Mouse (Mus musculus) hindbrain, embryonic 11.5 days (tissue): ENCODE data around the gene Pip4k2a. TPM values are rescaled to one million over a fixed set of nuclear protein-coding genes. Genes with fewer than 3 reads are reported as not detected.
"Not testable (repeated sequence)": the region's sequence is repeated elsewhere in the genome, so short reads cannot be mapped to it uniquely, and the experiment has no call there.

Experiments
- ATAC-seq: fragments of 200-750 bp; cut with Nextera tagmentation; 2 replicates; pipeline ENCODE4 v1.8.0; 2017; ENCODE audit warnings: mild to moderate bottlenecking, moderate TSS enrichment, moderate library complexity; ENCODE audit not compliant: low FRiP score
- DNase-seq: peaks from one replicate; pipeline ENCODE4 v3.0.0-alpha.2; 2015; ENCODE audit warnings: low spot score
- H3K27ac ChIP-seq: fragments of 300-500 bp; sonication (generic); 2 replicates; pipeline ENCODE4 v1.5.1; 2014; ENCODE audit warnings: mild to moderate bottlenecking, low read depth, low read length
- H3K27me3 ChIP-seq: fragments of 300-500 bp; sonication (generic); 2 replicates; pipeline ENCODE4 v1.6.1; 2014; ENCODE audit warnings: mild to moderate bottlenecking, low read length, moderate library complexity, mixed read lengths; ENCODE audit not compliant: control insufficient read depth, insufficient read depth
- H3K36me3 ChIP-seq: fragments of 300-500 bp; sonication (generic); 2 replicates; pipeline ENCODE4 v1.6.1; 2014; ENCODE audit warnings: mild to moderate bottlenecking, low read length, moderate library complexity, mixed read lengths; ENCODE audit not compliant: control insufficient read depth, insufficient read depth
- H3K4me1 ChIP-seq: fragments of 300-500 bp; sonication (generic); replicated peaks from 2 replicates; pipeline ENCODE4 v1.6.1; 2014; ENCODE audit warnings: low read length, mixed read lengths; ENCODE audit not compliant: control insufficient read depth, insufficient read depth
- H3K4me2 ChIP-seq: fragments of 300-500 bp; sonication (generic); replicated peaks from 2 replicates; pipeline ENCODE4 v1.6.1; 2014; ENCODE audit warnings: mild to moderate bottlenecking, low read depth, low read length
- H3K4me3 ChIP-seq: fragments of 300-500 bp; sonication (generic); 2 replicates; pipeline ENCODE4 v1.5.1; 2014; ENCODE audit warnings: low read depth, low read length
- H3K9ac ChIP-seq: fragments of 300-500 bp; sonication (generic); 2 replicates; pipeline ENCODE4 v1.6.1; 2014; ENCODE audit warnings: low read depth, low read length
- H3K9me3 ChIP-seq: fragments of 300-500 bp; sonication (generic); 2 replicates; pipeline ENCODE4 v1.6.1; 2016; ENCODE audit warnings: low read length; ENCODE audit not compliant: control insufficient read depth
- WGBS: fragments of 180-500 bp; shearing (Covaris S2); extraction: QIAGEN DNeasy Blood & Tissue Kit; methylation state at CpG from one replicate; pipeline ENCODE4 v1.1.7; 2014; 5-methylcytosine and 5-hydroxymethylcytosine counted together
- polyA plus RNA-seq: library from polyadenylated mRNA; unstranded; fragments of >200 nt; fragmentation: Nextera tagmentation; extraction: Ambion mirVana; gene quantifications from 2 replicates; pipeline ENCODE4 v1.2.1, GENCODE M21; 2014

Gene Pip4k2a
- polyA plus RNA-seq, 1 experiment from 2014 or later, result 10.8 TPM

DNA sequence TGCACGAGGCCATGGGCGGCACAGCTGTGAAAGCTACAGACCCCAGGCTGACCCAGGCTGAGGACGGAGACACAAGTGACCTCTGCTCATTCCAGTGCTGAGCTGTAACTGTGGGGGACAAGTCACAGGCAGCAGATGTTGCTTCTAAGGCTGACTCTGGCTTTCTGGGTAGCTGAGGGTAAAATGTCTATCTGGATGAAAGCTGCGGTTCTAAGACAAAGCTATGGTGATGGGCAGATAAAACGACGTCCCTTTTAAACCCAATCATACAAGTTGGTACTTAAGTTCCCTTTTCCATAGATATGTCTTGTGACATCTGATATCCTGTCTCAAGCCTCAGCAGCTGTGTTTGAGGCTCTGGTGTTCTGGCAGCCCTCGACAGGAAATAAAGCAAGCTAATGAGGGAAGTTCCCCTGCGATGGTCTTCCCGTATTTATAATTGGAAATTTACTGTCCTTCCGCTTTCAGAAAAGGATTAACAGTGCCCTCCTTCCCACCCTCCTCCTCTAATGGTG is 100.1 kb downstream of the Pip4k2a start:
- DNase-seq, result no peak
- Histone ChIP-seq H3K4me2 (no peak overlapping the region), H3K27ac (no peak overlapping the region), H3K27me3 (no peaks in the 10 kb centered on the region), H3K9me3 (no peaks in the 10 kb centered on the region), H3K4me3 (no peak overlapping the region), H3K9ac (no peak overlapping the region), H3K4me1 (no peaks in the 10 kb centered on the region), H3K36me3 (no peaks in the 10 kb centered on the region)
- whole genome bisulfite sequencing, result 50% methylated on average over 10 of the region's 10 CpGs
- no peak for ATAC-seq

DNA sequence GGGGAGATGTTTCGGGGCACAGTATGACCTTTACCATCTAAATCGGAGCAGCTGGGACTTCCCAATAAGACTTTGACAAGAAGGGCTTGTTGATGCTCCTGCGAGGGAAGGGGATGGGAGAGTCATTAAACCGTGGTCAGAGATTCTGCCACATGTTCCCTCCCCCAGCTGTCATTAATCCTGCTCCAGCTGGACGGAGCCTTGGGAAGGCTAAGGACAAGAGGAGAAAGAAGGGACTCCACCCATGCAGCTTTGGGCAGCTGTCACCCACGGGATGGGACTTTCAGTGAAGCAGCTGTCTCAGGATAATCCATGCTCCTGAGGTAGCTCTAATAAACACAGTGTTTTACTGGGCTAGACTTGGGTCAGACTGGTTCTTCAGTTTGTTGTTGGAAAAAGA is 101.9 kb downstream of the Pip4k2a start:
- Histone ChIP-seq H3K27ac (no peak overlapping the region), H3K36me3 (no peaks in the 10 kb centered on the region), H3K4me3 (no peak overlapping the region), H3K9me3 (no peaks in the 10 kb centered on the region), H3K4me2 (no peak overlapping the region), H3K9ac (no peak overlapping the region), H3K4me1 (no peaks in the 10 kb centered on the region), H3K27me3 (no peaks in the 10 kb centered on the region)
- WGBS, result 47% methylated on average over 6 of the region's 6 CpGs
- no peak for DNase-seq
- no peak for ATAC-seq

DNA sequence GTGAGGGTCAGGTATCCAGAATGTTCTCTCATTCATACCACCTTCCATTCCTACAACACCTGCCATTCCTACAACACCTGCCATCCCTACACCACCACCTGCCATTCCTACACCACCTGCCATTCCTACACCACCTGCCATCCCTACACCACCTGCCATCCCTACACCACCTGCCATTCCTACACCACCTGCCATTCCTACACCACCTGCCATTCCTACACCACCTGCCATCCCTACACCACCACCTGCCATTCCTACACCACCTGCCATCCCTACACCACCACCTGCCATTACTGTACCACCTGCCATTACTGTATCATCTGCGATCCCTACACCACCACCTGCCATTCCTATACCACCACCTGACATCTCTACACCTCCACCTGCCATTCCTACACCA is 104.6 kb downstream of the Pip4k2a start:
- WGBS, result 100% methylated on average over 1 of the region's 1 CpGs
- H3K27ac ChIP-seq, H3K4me2 ChIP-seq, H3K27me3 ChIP-seq, H3K9ac ChIP-seq, H3K36me3 ChIP-seq, H3K4me3 ChIP-seq, DNase-seq, H3K9me3 ChIP-seq, H3K4me1 ChIP-seq, ATAC-seq: not testable (repeated sequence)

DNA sequence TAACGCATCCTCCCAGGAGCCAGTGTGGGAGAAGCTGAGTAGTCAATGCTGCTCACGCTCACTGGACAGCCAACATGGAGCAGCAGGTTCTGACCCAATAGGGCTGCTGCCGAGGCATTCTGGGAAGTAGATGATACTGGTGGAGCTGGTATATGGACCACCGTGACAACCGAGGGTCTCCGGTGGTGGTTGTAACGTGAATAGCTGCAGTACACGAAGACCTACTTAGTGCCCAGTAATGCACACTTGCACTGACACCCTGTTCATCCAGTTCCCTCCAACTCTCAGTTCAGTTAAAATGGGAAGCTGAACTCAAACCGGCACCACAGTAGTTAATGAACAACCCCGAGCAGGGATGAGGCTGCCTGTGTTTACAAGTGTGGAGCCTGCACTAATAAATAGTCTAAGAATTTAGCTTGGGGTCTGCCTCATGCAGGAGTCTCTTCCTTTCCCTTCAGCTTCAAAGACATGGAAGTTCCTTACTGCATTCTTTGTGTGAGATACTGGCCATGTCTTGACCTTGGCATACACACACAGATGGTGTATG is 105.9 kb downstream of the Pip4k2a start:
- no peaks in the 10 kb centered on the region for H3K4me1 ChIP-seq
- no peak for ATAC-seq

GRCm38 (mm10) chr2:18890227-18891001 is 107.5 kb downstream of the Pip4k2a start:
- H3K36me3 ChIP-seq, result no peaks in the 10 kb centered on the region
- H3K4me1 ChIP-seq, result no peaks in the 10 kb centered on the region
- no peaks in the 10 kb centered on the region for H3K9me3 ChIP-seq
- WGBS, result 81% methylated on average over 11 of the region's 11 CpGs
- no peak overlapping the region for H3K27ac ChIP-seq
- ATAC-seq (no peak), DNase-seq (no peak)
- H3K4me2 ChIP-seq, result no peak overlapping the region
- H3K27me3 ChIP-seq, result no peaks in the 10 kb centered on the region
- H3K9ac ChIP-seq, result no peak overlapping the region
- H3K4me3 ChIP-seq, result no peak overlapping the region

More for the DNA sequence above, 105.9 kb downstream of the Pip4k2a start:
- Histone ChIP-seq H3K27me3 (no peaks in the 10 kb centered on the region), H3K4me2 (no peak overlapping the region), H3K27ac (no peak overlapping the region), H3K9me3 (no peaks in the 10 kb centered on the region), H3K4me3 (no peak overlapping the region), H3K36me3 (no peaks in the 10 kb centered on the region), H3K9ac (no peak overlapping the region)
- no peak for DNase-seq
- 87% methylated on average over 10 of the region's 10 CpGs for WGBS

DNA sequence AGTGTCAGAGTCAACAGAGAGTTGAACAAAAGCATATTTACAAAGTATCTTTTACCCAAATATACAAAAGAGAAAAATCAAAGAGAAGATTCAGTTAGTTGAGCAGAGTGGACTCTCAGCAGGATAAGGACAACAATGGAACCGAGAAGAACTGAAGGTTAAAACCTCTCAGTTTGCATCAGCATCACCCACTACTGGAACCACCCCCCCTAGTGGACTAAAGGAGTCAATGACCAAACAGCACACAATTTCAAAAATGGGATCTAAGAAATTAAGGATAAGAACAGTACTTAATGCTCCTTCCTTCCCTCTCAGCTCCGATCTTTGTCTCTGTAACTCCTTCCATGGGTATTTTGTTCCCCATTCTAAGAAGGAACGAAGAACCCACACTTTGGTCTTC is 113.6 kb downstream of the Pip4k2a start:
- Histone ChIP-seq H3K27me3 (no peaks in the 10 kb centered on the region), H3K36me3 (no peaks in the 10 kb centered on the region), H3K4me1 (no peaks in the 10 kb centered on the region), H3K27ac (no peak overlapping the region), H3K9ac (no peak overlapping the region), H3K4me3 (no peak overlapping the region), H3K9me3 (no peaks in the 10 kb centered on the region), H3K4me2 (no peak overlapping the region)
- no peak for ATAC-seq
- 83% methylated on average over 3 of the region's 3 CpGs for WGBS
- DNase-seq, result no peak

DNA sequence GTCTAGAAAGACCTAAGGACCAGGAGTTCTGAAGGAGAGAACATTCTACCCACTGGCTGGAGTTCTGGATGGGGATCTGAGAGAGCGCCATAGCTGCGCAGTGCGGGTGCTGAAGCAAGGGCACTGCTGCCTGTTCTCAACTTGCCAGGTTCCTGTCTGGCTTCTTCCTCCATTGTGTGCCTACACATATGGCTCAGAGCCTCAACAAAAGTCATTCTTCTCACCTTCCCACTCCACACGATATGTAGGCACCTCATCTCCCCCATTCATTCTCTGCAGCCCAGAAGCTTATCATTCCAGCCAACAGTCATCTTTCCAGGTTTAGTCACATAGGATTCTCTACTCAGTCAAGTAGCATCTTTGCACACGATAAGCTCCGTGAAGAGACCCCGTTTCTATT is 123.3 kb downstream of the Pip4k2a start:
- no peak overlapping the region for H3K9ac ChIP-seq
- no peak overlapping the region for H3K4me3 ChIP-seq
- no peak overlapping the region for H3K4me2 ChIP-seq
- H3K9me3 ChIP-seq, result no peaks in the 10 kb centered on the region
- H3K4me1 ChIP-seq, result no peaks in the 10 kb centered on the region
- no peak overlapping the region for H3K27ac ChIP-seq
- DNase-seq, result no peak
- ATAC-seq, result no peak
- 93% methylated on average over 7 of the region's 7 CpGs for WGBS
- H3K27me3 ChIP-seq, result no peaks in the 10 kb centered on the region
- no peaks in the 10 kb centered on the region for H3K36me3 ChIP-seq

- Histone ChIP-seq H3K27me3 (no peaks in the 10 kb centered on the region), H3K4me2 (no peak overlapping the region), H3K27ac (no peak overlapping the region), H3K9ac (no peak overlapping the region), H3K36me3 (no peaks in the 10 kb centered on the region), H3K4me1 (no peaks in the 10 kb centered on the region), H3K4me3 (no peak overlapping the region), H3K9me3 (no peaks in the 10 kb centered on the region)
- DNase-seq (no peak), ATAC-seq (no peak)
- 91% methylated on average over 8 of the region's 8 CpGs for WGBS
Measured at GRCm38 (mm10) chr2:18874063-18874462, 123.9 kb downstream of the Pip4k2a start.

DNA sequence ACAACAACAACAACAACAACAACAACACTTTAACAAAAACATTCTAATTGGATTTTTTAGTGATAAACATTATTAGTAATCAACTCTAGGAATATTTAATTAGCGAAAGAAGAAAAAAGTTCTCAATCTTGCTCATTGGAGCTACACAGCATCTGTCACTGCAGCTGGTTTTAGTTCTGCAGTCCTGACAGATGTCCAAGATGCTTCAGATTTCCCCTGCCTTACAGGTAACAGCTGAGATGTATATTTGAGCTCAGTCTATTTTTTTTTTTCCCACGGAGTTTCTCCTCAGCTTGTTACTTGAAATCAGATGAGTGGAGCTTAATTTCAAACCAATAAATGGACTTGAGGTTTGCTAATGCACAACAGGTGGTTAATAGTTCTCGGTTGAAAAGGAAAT is 124.5 kb downstream of the Pip4k2a start:
- H3K27me3 ChIP-seq, result no peaks in the 10 kb centered on the region
- H3K36me3 ChIP-seq, result no peaks in the 10 kb centered on the region
- H3K4me1 ChIP-seq, result no peaks in the 10 kb centered on the region
- WGBS, result 88% methylated on average over 3 of the region's 3 CpGs
- H3K27ac ChIP-seq, result no peak overlapping the region
- no peak for DNase-seq
- H3K9ac ChIP-seq, result no peak overlapping the region
- ATAC-seq, result no peak
- no peak overlapping the region for H3K4me3 ChIP-seq
- H3K4me2 ChIP-seq, result no peak overlapping the region
- no peaks in the 10 kb centered on the region for H3K9me3 ChIP-seq
